Mouse (Mus musculus) heart, embryonic 14.5 days (tissue): ENCODE results near the gene Grb10. TPM values are rescaled to one million over a fixed set of nuclear protein-coding genes. Genes with fewer than 3 reads are reported as not detected.
A peak's percentile ranks its signal among the peaks of the same experiment; 100 is the strongest.

Experiments used
- ATAC-seq: fragments of 200-750 bp; cut with Nextera tagmentation; 2 replicates; pipeline ENCODE4 v1.8.0; 2017; ENCODE audit warnings: low read depth, moderate TSS enrichment; ENCODE audit not compliant: insufficient number of reproducible peaks, insufficient read depth, low FRiP score
- H3K27ac ChIP-seq, 2 experiments: fragments of 200-500 bp in 1 of 2; fragments of 300-500 bp in 1 of 2; sonication (generic) in 1 of 2; replicated peaks in 1 of 2; 2 replicates each; pipeline ENCODE4 v1.5.1; 2012 to 2014; ENCODE audit warnings: low read depth in 2 of 2, low read length in 2 of 2, control low read depth in 1 of 2, mild to moderate bottlenecking in 1 of 2, mixed read lengths in 1 of 2; ENCODE audit not compliant: control insufficient read depth in 1 of 2, insufficient read depth in 1 of 2
- H3K27me3 ChIP-seq: fragments of 300-500 bp; sonication (generic); 2 replicates; pipeline ENCODE4 v1.6.1; 2014; ENCODE audit warnings: mild to moderate bottlenecking, low read length, control low read depth; ENCODE audit not compliant: control insufficient read depth, insufficient read depth
- H3K36me3 ChIP-seq: fragments of 300-500 bp; sonication (generic); 2 replicates; pipeline ENCODE4 v1.6.1; 2014; ENCODE audit warnings: mild to moderate bottlenecking, control low read depth, low read length, mixed read lengths; ENCODE audit not compliant: control insufficient read depth, insufficient read depth
- H3K4me1 ChIP-seq, 2 experiments: fragments of 200-500 bp in 1 of 2; fragments of 300-500 bp in 1 of 2; sonication (generic) in 1 of 2; 2 replicates each; pipeline ENCODE4 v1.6.1; 2012 to 2014; ENCODE audit warnings: low read length in 2 of 2, control low read depth in 1 of 2, mixed read lengths in 1 of 2; ENCODE audit not compliant: control insufficient read depth in 2 of 2, insufficient read depth in 2 of 2
- H3K4me2 ChIP-seq: fragments of 300-500 bp; sonication (generic); 2 replicates; pipeline ENCODE4 v1.6.1; 2014; ENCODE audit warnings: mild to moderate bottlenecking, low read length
- H3K4me3 ChIP-seq, 2 experiments: fragments of 200-500 bp in 1 of 2; fragments of 300-500 bp in 1 of 2; sonication (generic) in 1 of 2; 2 replicates each; pipeline ENCODE4 v1.5.1; 2012 to 2014; ENCODE audit warnings: low read length in 2 of 2, mild to moderate bottlenecking in 2 of 2, control low read depth in 1 of 2, low read depth in 1 of 2, moderate library complexity in 1 of 2; ENCODE audit not compliant: control insufficient read depth in 1 of 2, insufficient read depth in 1 of 2
- H3K9ac ChIP-seq: fragments of 300-500 bp; sonication (generic); 2 replicates; pipeline ENCODE4 v1.6.1; 2014; ENCODE audit warnings: mild to moderate bottlenecking, low read length
- H3K9me3 ChIP-seq: fragments of 300-500 bp; sonication (generic); 2 replicates; pipeline ENCODE4 v1.6.1; 2016; ENCODE audit warnings: low read length, control low read depth; ENCODE audit not compliant: control insufficient read depth
- WGBS: fragments of 180-500 bp; shearing (Covaris S2); extraction: QIAGEN DNeasy Blood & Tissue Kit; methylation state at CpG from one replicate; pipeline ENCODE4 v1.1.7; 2014; 5-methylcytosine and 5-hydroxymethylcytosine counted together
- polyA plus RNA-seq: library from polyadenylated mRNA; unstranded; fragments of >200 nt; fragmentation: Nextera tagmentation; extraction: Ambion mirVana; gene quantifications from 2 replicates; pipeline ENCODE4 v1.2.1, GENCODE M21; 2014

Grb10 gene
- polyA plus RNA-seq, 1 experiment from 2014 or later: 330 TPM

- H3K36me3 ChIP-seq: peaks cover 57% of the 10 kb centered on the region
- H3K4me3 ChIP-seq: no peak overlapping the region
- H3K27me3 ChIP-seq: no peaks in the 10 kb centered on the region
- H3K9me3 ChIP-seq: no peaks in the 10 kb centered on the region
- peak overlapping the region; percentile 67 for H3K9ac ChIP-seq
- H3K4me1 ChIP-seq: peaks cover 37 to 75% of the 10 kb centered on the region in 2 experiments
- no peak for ATAC-seq
- H3K4me2 ChIP-seq: peak overlapping the region; percentile 38
- peak overlapping the region; percentile 92 to 97 for H3K27ac ChIP-seq
Measured at GRCm38 (mm10) chr11:11955783-11956182, 82.7 kb downstream of the Grb10 start.

GRCm38 (mm10) chr11:11954606-11955005 is 83.9 kb downstream of the Grb10 start:
- peak overlapping the region; percentile 55 for H3K9ac ChIP-seq
- H3K9me3 ChIP-seq: no peaks in the 10 kb centered on the region
- peak overlapping the region; percentile 76 to 97 for H3K27ac ChIP-seq
- 90% methylated on average over 6 of the region's 6 CpGs for WGBS
- no peak overlapping the region for H3K4me2 ChIP-seq
- no peak for ATAC-seq
- H3K36me3 ChIP-seq: peaks cover 57% of the 10 kb centered on the region
- H3K4me3 ChIP-seq: no peak overlapping the region
- H3K27me3 ChIP-seq: no peaks in the 10 kb centered on the region
- peaks cover 32 to 71% of the 10 kb centered on the region in 2 experiments for H3K4me1 ChIP-seq

GRCm38 (mm10) chr11:11954115-11954438 is 84.4 kb downstream of the Grb10 start:
- no peaks in the 10 kb centered on the region for H3K27me3 ChIP-seq
- peaks cover 55% of the 10 kb centered on the region for H3K36me3 ChIP-seq
- H3K4me1 ChIP-seq: peaks cover 33 to 69% of the 10 kb centered on the region in 2 experiments
- no peak for ATAC-seq
- no peaks in the 10 kb centered on the region for H3K9me3 ChIP-seq
- H3K9ac ChIP-seq: peak overlapping the region; percentile 55
- H3K4me3 ChIP-seq: no peak overlapping the region
- H3K4me2 ChIP-seq: no peak overlapping the region
- 78% methylated on average over 4 of the region's 4 CpGs for WGBS
- peak overlapping the region; percentile 76 to 97 for H3K27ac ChIP-seq

- ATAC-seq: no peak
- H3K27ac ChIP-seq: peak overlapping the region; percentile 76 to 97
- H3K27me3 ChIP-seq: no peaks in the 10 kb centered on the region
- WGBS: 60% methylated on average over 11 of the region's 11 CpGs
- H3K4me3 ChIP-seq: no peak overlapping the region
- peaks cover 36 to 70% of the 10 kb centered on the region in 2 experiments for H3K4me1 ChIP-seq
- peaks cover 55% of the 10 kb centered on the region for H3K36me3 ChIP-seq
- H3K9me3 ChIP-seq: no peaks in the 10 kb centered on the region
- H3K4me2 ChIP-seq: no peak overlapping the region
- H3K9ac ChIP-seq: peak overlapping the region; percentile 55
Measured at GRCm38 (mm10) chr11:11953364-11954114, 84.9 kb downstream of the Grb10 start.

- peak overlapping the region; percentile 55; the same call in 1 of the 2 replicates for H3K9ac ChIP-seq
- H3K4me2 ChIP-seq: no peak overlapping the region
- H3K4me3 ChIP-seq: no peak overlapping the region
- WGBS: 71% methylated on average over 1 of the region's 1 CpGs
- H3K27me3 ChIP-seq: no peaks in the 10 kb centered on the region
- peaks cover 35 to 72% of the 10 kb centered on the region in 2 experiments for H3K4me1 ChIP-seq
- peaks cover 65% of the 10 kb centered on the region for H3K36me3 ChIP-seq
- peak overlapping the region; percentile 12 to 97 for H3K27ac ChIP-seq
- ATAC-seq: no peak
- H3K9me3 ChIP-seq: no peaks in the 10 kb centered on the region
Measured at GRCm38 (mm10) chr11:11952569-11952968, 85.9 kb downstream of the Grb10 start.

GRCm38 (mm10) chr11:11948988-11949365 is 89.5 kb downstream of the Grb10 start:
- peaks cover 85% of the 10 kb centered on the region for H3K36me3 ChIP-seq
- H3K9ac ChIP-seq: peak overlapping the region; percentile 66
- H3K4me2 ChIP-seq: 0 out of 2 replicates have a peak overlapping the region, but pooled peaks have one; percentile 12
- H3K27me3 ChIP-seq: no peaks in the 10 kb centered on the region
- 52% methylated on average over 4 of the region's 4 CpGs for WGBS
- H3K4me3 ChIP-seq: no peak overlapping the region
- H3K27ac ChIP-seq: peak overlapping the region; percentile 75 to 89
- H3K9me3 ChIP-seq: no peaks in the 10 kb centered on the region
- peaks cover 18 to 47% of the 10 kb centered on the region in 2 experiments for H3K4me1 ChIP-seq
- 0 out of 2 replicates have a peak, but pooled peaks have one; percentile 37 for ATAC-seq

GRCm38 (mm10) chr11:11948321-11948987 is 90.0 kb downstream of the Grb10 start:
- H3K27ac ChIP-seq: peak overlapping the region; percentile 69 to 89
- ATAC-seq: peak; percentile 51; the same call in 1 of the 2 replicates
- 37% methylated on average over 9 of the region's 9 CpGs for WGBS
- H3K27me3 ChIP-seq: no peaks in the 10 kb centered on the region
- peak overlapping the region; percentile 66 for H3K9ac ChIP-seq
- no peaks in the 10 kb centered on the region for H3K9me3 ChIP-seq
- no peak overlapping the region for H3K4me3 ChIP-seq
- peak overlapping the region; percentile 12; the same call in 1 of the 2 replicates for H3K4me2 ChIP-seq
- H3K36me3 ChIP-seq: peaks cover 86% of the 10 kb centered on the region
- peaks cover 14 to 41% of the 10 kb centered on the region in 2 experiments for H3K4me1 ChIP-seq
